Mouse (Mus musculus) gastrocnemius, postnatal 4 days (tissue): ENCODE measurements at regions not wholly inside any gene's neighbourhood (a gene's known extent, or its start where the extent isn't known, plus 50 kb on each side); places are given as distances from the start of the nearest gene placed in this dataset.

Source experiments
- DNase-seq, 2 experiments: peaks; one replicate each; pipeline ENCODE4 v3.0.0; 2021 to 2022; ENCODE audit warnings: low spot score in 2 of 2, mixed read lengths in 2 of 2

DNA sequence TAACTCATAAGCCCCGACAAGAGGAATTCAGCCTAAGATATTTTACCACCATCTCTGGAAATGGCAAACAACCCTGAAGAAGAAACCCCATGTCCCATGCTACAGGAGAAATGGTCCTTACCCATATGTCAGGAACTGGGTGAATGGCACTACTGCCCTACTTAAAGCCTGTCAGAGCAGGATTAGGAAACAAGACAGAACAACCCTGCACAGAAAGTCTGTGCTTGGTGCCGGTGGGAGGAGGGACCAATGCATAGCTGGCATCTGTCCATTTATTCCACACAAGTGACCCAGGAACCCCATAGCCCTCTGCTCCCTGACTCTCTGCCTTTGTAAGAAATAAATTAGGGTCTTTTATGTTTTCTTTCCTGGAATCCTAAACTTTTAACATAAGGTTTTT is 317.9 kb downstream of the Ttll7 start:
- no peak for DNase-seq

- no peak for DNase-seq
Observed at GRCm38 (mm10) chr3:147178746-147179145, 326.6 kb downstream of the Ttll7 start.

DNA sequence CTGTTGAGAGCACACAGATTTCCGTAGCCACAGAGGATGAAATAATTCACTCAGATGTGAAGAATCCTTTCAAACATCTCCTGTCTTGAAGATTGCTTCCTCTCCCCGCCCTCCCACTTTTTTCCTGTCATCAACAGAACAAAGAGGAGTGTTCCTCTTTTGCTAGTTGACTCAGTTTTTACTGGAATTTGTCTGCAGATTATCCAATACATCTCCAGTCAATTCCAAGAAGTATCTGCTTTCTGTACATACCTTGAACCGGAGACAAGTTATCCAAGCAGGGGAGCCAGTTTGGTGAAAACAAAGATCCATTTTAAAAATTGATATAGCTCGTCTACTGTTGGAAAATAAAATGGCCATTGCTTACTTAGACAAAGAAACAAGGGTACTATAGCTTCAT is 328.5 kb downstream of the Ttll7 start:
- DNase-seq: no peak

DNA sequence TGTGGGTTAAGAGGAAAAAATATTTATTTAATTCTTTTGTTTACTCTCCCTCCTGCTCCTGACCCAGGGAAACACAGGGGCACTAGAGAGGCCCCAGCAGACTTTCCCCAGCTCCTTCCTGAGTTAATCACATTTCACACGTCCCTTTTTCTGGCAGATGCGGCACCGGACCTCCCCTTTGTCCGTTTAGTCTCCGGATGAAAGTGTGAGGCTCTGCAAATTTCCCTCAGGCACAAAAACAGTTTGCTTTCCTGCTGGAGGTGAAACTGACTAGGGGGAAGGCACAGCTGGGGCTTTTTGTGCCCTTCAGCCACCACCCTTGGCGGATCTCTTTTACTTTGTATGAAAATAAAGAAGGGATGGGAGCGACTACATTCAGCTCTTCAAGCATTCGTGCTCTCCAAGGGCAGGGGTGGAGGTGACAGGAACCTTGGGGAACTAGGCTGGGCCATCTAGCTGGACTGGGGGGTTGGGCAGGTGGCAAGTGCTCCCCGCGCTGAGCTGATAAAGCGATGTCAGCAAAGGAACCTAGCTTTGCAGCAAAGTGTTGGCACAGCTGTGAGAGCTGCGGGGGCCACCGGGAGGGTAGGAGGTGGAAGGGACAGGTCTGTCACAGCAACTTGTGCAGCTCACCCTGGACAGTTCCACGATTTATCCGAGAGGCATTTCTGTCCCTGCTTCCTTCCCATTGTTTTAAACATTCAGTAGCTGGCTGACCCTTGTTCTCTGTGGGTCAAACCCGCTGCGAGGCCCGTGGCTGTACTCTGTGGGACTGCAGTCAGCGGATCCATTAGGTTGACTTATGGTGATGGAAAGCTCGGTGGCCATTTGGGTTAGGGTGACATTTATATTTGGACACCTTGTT is 329.6 kb downstream of the Ttll7 start:
- DNase-seq: peak in 1 of 2 experiments; percentile 12

DNA sequence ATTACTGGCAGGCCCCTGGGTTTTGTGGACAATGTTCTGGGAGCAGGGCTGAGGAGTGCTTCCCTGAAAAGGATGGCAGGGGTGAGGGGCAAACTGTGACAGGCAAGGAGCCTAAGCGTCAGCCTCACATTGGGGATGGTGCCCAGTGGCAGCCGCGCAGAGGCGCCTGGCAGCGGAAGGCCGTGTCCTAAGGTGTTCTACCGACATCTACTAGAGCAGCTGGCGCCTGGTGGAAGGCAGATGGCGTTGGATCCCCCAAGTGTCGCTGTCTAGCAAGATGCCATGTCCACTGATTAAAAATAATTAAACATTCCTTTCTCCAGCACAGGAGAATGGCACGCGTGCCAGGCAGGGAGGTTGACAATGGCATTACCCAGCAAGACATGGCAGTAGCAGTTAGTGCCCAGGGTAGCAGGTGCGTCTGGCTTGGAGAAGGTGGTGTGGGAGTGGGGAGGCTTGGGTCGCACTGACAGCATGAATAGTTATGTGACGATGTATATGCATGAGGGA is 330.3 kb downstream of the Ttll7 start:
- no peak for DNase-seq

- DNase-seq: no peak
Observed at GRCm38 (mm10) chr3:147183656-147184290, 331.6 kb downstream of the Ttll7 start.

DNA sequence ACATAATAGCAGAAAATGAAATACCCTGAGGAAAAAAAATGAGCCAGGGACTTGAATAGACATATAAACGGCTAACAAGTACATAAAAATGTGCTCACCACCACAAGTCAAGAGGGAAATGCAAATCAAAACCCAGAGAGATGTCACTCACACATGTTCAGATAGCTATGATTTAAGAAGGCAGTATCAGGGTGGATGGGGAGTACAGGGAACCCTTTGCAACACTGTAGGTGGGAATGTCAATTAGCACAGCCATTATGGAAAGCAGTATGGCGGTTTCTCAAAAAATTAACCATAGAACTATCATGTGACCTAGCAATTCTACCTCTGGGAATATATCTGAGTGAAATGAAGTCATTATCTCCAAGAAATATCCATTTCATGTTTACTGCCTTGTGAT is 337.6 kb downstream of the Ttll7 start:
- DNase-seq: no peak

- no peak for DNase-seq
Observed at GRCm38 (mm10) chr3:147196626-147197025, 344.5 kb downstream of the Ttll7 start.

DNA sequence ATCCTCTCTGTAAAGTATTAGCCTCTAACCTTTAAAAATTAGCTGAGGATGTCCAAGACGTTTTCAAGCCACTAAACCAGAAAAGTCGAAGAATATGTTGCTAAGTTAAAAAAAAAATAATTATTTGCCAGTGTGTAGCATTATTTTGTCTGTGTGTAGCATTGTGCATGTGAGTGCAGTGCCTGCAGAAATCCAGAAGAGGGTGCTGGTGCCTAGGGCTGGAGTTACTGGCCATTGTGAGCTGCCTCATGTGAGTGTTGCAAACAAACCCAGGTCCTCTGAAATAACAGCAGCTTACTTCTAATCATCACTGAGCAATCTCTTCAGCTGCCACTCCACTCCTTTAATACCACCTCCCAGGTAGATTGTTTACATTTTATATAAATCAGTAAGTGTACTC is 345.0 kb downstream of the Ttll7 start:
- no peak for DNase-seq

GRCm38 (mm10) chr3:147211127-147211940 is 359.2 kb downstream of the Ttll7 start:
- DNase-seq: peak in 1 of 2 experiments; percentile 17

GRCm38 (mm10) chr3:147228663-147229062 is 376.5 kb downstream of the Ttll7 start:
- peak; percentile 22 to 58 for DNase-seq

DNA sequence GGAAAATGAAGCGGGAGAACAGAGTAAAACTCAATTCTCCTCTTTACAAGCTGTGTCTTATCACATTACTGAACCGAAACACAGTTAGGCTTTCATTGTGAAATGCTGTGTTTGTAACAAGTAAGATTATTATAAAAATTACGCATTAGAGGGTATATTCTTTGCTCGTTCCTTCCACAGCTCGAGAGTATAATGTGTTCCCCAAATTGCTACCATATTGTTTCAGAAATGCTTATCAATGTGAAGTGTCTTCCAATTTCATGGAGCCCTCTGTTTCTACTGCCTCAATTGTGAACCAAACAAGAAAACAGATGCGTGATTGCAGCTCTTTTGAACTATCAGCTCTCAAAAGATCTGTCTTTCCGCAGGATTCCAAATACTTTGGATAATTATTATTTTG is 378.4 kb downstream of the Ttll7 start:
- no peak for DNase-seq

DNA sequence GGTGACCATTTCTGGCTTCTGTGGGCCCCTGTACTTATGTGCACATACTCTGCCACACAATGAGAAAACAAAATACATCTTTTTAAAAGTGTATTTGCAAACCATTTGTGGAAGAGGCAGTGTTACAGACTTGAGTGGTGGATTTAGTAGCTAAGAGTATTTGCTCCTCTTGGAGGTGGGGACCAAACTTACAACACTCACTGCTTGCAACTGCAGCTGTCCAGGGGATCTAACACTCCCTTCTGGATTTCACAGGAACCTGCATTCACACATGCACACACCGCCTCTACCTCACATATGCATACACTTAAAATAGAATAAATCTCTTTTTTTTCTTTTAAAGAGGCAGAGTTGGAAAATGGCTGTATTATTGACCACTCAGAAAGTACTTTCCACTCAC is 386.2 kb downstream of the Ttll7 start:
- DNase-seq: no peak

DNA sequence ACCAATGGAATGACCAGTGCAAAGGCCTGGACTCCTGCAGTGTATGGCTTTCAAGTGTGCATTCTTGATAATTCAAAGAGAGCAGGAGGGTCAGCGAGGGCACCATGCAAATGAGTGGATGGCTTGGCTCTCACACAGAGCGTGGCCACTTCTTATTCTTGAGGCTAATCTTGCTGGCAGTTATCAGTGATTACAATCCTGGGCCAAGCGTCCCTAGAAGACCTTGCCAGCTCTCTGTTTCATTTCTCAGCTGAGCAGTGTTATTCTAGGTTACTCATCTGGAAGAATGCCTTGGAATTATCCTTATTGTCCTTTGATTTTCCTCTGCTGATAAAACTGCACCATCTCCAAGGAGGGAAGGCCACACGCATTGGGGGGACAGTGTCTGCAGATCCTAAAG is 388.5 kb downstream of the Ttll7 start:
- no peak for DNase-seq

DNA sequence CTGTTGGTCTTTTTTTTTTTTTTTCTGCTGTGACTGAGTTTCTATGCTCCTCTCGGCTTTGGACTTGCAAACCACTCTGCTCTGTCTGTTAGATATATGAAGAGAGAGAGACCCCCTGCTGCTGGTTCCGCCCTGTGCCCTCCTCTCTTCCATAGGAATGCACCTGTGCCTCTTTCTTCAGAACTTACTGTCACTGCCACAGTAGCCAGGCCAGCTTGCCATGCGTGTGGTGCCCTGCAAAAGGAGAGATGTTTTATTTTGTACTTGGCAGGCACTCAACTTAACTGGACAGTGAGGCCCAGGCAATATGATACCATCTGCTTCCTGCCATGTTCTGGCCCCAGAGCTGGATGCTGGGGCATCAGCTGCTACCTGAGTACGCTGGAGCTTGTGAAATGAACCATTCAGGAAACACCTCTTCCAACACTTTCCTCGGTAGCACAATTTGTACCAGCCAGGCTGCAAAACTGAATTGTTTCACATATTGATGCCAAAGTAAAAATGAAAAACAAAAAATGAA is 392.8 kb downstream of the Ttll7 start:
- DNase-seq: no peak

GRCm38 (mm10) chr3:147246141-147246540 is 394.0 kb downstream of the Ttll7 start:
- no peak for DNase-seq

- DNase-seq: no peak
Observed at GRCm38 (mm10) chr3:147249466-147249865, 397.3 kb downstream of the Ttll7 start.

GRCm38 (mm10) chr3:147249906-147250305 is 397.7 kb downstream of the Ttll7 start:
- DNase-seq: no peak

DNA sequence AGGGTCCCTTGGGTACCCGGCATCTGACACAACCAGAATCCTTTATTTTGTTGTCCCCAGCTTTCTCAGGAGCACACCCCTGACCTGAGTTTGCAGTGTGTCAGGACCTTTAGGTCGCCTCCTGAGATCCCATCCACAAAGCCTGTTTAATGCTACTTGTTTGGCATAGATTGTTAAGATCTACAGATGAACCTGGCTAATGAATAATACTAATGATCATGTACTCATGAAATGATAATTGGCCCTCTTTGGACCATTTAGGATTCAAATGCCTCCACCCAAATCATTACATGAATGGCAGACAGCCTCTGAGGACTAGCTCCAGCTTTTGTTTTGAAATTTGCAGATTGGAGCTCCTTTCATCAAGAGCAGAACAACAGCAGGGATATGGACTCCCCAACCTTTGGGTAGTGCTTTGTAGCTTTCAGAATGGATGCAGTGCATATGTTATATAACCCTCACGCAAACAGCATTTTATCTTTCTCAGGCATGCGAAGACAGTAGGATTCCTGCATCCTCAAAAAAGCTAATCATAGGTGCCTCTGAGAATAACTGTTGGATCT is 400.1 kb downstream of the Ttll7 start:
- DNase-seq: no peak

- DNase-seq: no peak
Observed at GRCm38 (mm10) chr3:147252812-147253211, 400.6 kb downstream of the Ttll7 start.

DNA sequence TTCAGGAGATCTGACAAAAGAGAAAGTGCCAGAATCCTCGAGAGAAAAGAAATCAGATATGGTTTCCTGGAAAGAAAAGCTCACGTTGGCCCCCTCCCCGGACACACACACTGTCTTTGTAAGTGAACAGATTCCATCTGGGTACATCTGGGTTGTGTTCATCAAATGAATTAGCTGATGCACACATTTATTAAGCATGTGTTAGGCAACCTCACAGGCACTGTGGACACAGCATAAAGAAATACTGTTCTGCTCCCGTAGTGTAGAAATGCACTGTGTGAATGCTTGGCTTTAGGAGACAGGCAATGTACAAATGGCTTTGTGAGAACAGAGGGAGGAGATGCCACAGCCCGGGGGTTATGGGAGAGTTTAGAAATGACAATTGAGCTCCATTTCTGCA is 402.3 kb downstream of the Ttll7 start:
- DNase-seq: no peak
